Mouse (Mus musculus): ENCODE measurements around the gene Ctla4.

The Ctla4 gene

GRCm38 (mm10) chr1:60961080-60961479 is 74.3 kb downstream of the Ctla4 start:
- peak in 1 of 2 experiments; percentile 80 for DNase-seq (ENCODE audit: low spot score in 2 of 2)

- DNase-seq (ENCODE audit: low spot score in 2 of 2): no peak
Measured at GRCm38 (mm10) chr1:60962095-60962494, 75.3 kb downstream of the Ctla4 start.
